Mouse (Mus musculus) limb, embryonic 13.5 days (tissue): ENCODE data around the gene Dnajc17. TPM values are rescaled to one million over a fixed set of nuclear protein-coding genes. Genes with fewer than 3 reads are reported as not detected.

Source experiments
- ATAC-seq: fragments of 200-750 bp; cut with Nextera tagmentation; 2 replicates; pipeline ENCODE4 v1.8.0; 2017; ENCODE audit warnings: low read depth, moderate number of reproducible peaks, moderate TSS enrichment; ENCODE audit not compliant: low FRiP score
- H3K27ac ChIP-seq: fragments of 300-500 bp; sonication (generic); 2 replicates; pipeline ENCODE4 v1.5.1; 2015; ENCODE audit warnings: inconsistent platforms, mild to moderate bottlenecking, moderate library complexity
- H3K27me3 ChIP-seq: fragments of 300-500 bp; sonication (generic); 2 replicates; pipeline ENCODE4 v1.6.1; 2015; ENCODE audit warnings: mild to moderate bottlenecking, inconsistent platforms
- H3K36me3 ChIP-seq: fragments of 300-500 bp; sonication (generic); 2 replicates; pipeline ENCODE4 v1.6.1; 2015; ENCODE audit warnings: inconsistent platforms, mild to moderate bottlenecking, moderate library complexity
- H3K4me1 ChIP-seq: fragments of 300-500 bp; sonication (generic); 2 replicates; pipeline ENCODE4 v1.6.1; 2015; ENCODE audit warnings: inconsistent platforms
- H3K4me2 ChIP-seq: fragments of 300-500 bp; sonication (generic); replicated peaks from 2 replicates; pipeline ENCODE4 v1.6.1; 2015; ENCODE audit warnings: inconsistent platforms, mild to moderate bottlenecking, moderate library complexity
- H3K4me3 ChIP-seq: fragments of 300-500 bp; sonication (generic); 2 replicates; pipeline ENCODE4 v1.5.1; 2015; ENCODE audit warnings: moderate library complexity, mild to moderate bottlenecking, inconsistent platforms
- H3K9ac ChIP-seq: fragments of 300-500 bp; sonication (generic); 2 replicates; pipeline ENCODE4 v1.6.1; 2015; ENCODE audit warnings: mild to moderate bottlenecking, inconsistent platforms
- H3K9me3 ChIP-seq: fragments of 300-500 bp; sonication (generic); 2 replicates; pipeline ENCODE4 v1.6.1; 2016; ENCODE audit warnings: inconsistent platforms
- WGBS: fragments of 180-500 bp; shearing (Covaris S2); methylation state at CpG from one replicate; pipeline ENCODE4 v1.1.7; 2015; 5-methylcytosine and 5-hydroxymethylcytosine counted together
- polyA plus RNA-seq: library from polyadenylated mRNA; unstranded; fragments of >200 nt; fragmentation: Nextera tagmentation; extraction: Ambion mirVana; gene quantifications from 2 replicates; pipeline ENCODE4 v1.2.1, GENCODE M21; 2015

Gene Dnajc17
- 23.1 and 25.4 TPM in 2 replicates for polyA plus RNA-seq

DNA sequence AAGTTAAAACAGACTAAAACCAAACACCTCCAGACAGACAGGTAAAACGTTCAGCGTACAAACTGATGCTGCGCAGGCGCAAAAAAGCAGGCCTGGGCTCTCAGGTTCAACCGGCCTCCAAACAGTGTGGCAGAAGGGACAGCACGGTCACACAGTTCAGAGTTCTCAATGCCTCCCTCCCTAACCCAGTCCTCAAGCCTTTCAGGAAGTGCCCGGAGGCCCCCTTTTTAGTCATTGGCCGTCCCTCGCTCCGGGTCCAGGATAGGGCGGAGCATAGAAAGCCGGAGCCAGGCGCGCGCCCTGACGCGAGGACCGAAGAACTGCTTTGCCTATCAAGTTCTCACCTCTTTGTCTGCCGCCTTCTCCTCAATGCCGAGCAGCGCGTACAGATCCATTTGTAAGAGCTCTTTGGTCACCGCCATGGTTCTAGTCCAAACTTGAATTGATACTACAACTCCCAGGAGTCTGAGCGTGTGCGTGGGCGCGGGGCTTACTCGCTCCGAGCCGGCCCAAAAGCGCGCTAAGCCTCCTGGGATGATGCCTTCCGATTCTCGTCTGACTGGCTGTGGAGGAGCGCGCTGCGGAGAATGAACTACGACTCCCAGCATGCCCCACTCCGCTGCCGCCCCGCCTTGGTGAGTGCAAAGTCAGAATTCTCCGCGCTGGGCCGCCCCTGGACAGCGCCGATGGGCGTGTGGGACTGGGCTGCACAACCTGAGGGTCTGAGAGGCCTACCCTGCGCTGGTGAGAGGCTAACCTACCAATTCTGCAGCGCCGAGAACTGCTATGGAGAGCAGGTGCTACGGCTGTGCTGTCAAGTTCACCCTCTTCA lies at the start of gene Dnajc17, which contains the start of gene Zfyve19:
Gene Dnajc17, minus strand, starts transcription at position 452 of the 832 bp plus-strand sequence.
Gene Zfyve19, plus strand, starts transcription at position 274 of the 832 bp plus-strand sequence.
- under 1% methylated on average over 51 of the region's 51 CpGs for WGBS
- peak; percentile 98 for ATAC-seq
- peak within 1 kb of the TSS; percentile 71 for H3K4me2 ChIP-seq
- peak within 1 kb of the TSS; percentile 91 for H3K27ac ChIP-seq
- no peaks in the 10 kb centered on the region for H3K27me3 ChIP-seq
- peaks cover 19% of the 10 kb centered on the region for H3K4me1 ChIP-seq
- peaks cover 33% of the 10 kb centered on the region for H3K36me3 ChIP-seq
- no peaks in the 10 kb centered on the region for H3K9me3 ChIP-seq
- H3K4me3 ChIP-seq, result peak within 1 kb of the TSS; percentile 76
- H3K9ac ChIP-seq, result peak within 1 kb of the TSS; percentile 81

DNA sequence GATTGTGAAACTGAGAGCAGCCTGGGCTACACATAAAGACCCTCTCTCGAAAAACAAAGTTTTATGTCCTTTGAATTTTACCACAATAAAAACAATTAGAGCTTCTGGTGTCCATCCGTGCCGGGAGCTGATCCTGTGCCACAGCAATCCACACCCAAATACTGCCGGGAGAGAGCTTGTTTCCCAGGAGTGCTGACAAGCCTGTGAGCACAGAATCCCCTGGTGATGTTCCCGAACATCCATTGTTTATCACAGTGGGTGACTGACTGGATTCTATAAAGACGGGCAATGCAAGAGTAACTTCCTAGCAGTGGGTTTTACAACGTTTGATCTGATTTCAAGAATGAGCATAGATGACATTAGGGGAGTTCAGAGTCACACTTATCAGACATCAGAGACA lies 46.4 kb upstream of the Dnajc17 start:
- no peak for ATAC-seq
- WGBS, result 23% methylated on average over 7 of the region's 7 CpGs
- Histone ChIP-seq H3K4me1 (no peaks in the 10 kb centered on the region), H3K9me3 (no peaks in the 10 kb centered on the region), H3K4me3 (no peak overlapping the region), H3K27me3 (peaks cover 21% of the 10 kb centered on the region), H3K36me3 (no peaks in the 10 kb centered on the region), H3K27ac (no peak overlapping the region), H3K4me2 (no peak overlapping the region), H3K9ac (no peak overlapping the region)

DNA sequence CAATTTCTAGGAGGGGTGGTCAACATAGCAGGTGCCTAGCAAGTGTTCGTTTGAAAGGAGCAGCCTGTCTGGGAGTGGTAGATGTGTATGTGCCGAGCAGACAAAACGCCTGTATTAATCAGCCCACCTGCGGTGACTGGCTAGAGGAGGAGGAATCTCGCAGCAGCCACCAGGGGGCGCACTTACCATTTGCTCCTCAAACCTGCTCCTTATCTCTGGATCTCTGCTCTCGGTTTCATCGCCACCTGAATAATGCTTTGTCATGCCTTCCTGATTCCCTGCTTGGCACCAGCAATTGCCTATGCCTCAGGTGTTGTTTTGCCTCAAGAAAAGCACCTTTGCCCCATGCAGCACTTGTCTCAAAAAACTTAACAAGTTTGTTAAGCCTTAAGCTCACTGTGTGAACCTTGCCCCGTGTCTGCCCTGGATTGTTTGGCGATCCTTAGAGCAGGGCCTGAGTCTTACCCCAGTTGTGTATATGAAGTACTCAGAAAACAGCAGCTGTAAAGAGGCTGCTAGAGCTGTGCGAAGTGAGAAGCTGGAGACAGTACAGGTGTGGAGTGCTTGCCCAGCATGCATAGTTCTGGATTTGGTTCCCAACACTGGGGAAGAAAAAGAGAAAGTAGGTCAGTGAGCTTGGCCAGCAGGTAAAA lies 42.4 kb upstream of the Dnajc17 start:
- Histone ChIP-seq H3K36me3 (no peaks in the 10 kb centered on the region), H3K9me3 (no peaks in the 10 kb centered on the region), H3K4me3 (no peak overlapping the region), H3K27ac (no peak overlapping the region), H3K27me3 (peaks cover 25% of the 10 kb centered on the region), H3K4me2 (peak overlapping the region; percentile 19), H3K4me1 (no peaks in the 10 kb centered on the region), H3K9ac (no peak overlapping the region)
- WGBS, result 15% methylated on average over 11 of the region's 11 CpGs
- ATAC-seq, result peak; percentile 69

DNA sequence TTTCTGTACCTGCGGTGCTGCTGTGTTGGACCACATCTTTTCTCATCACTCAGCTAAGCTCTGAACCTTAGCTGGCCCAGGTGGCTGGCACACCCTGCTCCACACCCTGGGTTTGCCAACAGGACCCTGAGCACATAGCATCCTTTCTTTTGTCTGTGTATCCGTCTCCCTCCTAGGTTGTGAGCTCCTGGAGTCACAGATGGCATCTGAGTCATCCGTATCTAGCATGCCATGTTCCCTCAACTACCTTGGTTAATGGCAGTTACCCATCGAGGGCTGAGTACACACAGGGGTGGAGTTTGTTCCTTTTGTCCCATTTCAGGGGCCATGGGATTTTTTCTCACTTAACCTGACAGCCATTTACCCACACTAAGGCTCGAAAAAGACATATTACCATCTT lies 41.8 kb upstream of the Dnajc17 start:
- Histone ChIP-seq H3K9me3 (no peaks in the 10 kb centered on the region), H3K4me1 (no peaks in the 10 kb centered on the region), H3K27me3 (peaks cover 22% of the 10 kb centered on the region), H3K4me2 (peak overlapping the region; percentile 19; the same call in 1 of the 2 replicates), H3K36me3 (no peaks in the 10 kb centered on the region), H3K27ac (no peak overlapping the region), H3K4me3 (no peak overlapping the region), H3K9ac (no peak overlapping the region)
- WGBS, result 62% methylated on average over 5 of the region's 5 CpGs
- no peak for ATAC-seq

DNA sequence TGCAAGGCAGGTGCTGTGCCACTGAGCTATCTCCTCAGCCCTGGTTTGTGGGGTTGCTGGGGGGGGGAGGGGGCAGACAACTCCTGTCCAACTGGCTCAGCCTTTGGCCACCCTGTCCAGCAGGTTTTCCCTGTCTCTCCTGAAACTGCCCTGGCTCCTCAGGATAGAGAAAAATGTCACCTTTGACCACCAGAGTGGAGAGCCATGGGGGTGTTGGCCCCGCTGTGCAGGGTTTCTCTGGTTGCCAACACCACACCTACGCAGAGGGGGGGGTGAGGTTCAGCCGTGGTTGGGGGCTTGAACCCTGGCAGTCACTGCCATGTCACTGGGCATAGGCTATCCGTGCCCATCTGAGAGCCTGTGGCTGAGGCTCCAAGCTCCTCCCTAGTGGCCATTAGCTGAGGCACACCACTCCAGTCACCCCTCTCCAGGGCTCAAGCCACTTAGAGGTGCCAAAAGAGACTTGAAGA lies 41.0 kb upstream of the Dnajc17 start:
- ATAC-seq, result no peak
- no peaks in the 10 kb centered on the region for H3K9me3 ChIP-seq
- WGBS, result 75% methylated on average over 4 of the region's 4 CpGs

DNA sequence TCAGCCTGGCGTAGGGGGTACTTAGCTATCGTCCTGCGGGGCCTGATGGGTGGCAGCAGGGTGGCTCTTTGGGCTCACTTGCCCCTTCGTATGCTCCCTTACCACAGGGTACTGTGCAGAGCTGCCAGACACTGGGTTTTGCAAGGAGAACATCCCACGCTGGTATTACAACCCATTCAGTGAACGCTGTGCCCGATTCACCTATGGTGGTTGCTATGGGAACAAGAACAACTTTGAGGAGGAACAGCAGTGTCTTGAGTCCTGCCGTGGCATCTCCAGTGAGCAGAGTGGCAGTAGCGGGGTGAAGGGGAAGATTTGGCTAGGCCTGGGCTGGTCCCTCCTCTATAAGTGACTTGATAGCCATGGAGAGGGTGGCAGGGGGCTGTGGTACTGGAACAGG lies 39.3 kb upstream of the Dnajc17 start:
- ATAC-seq, result no peak
- WGBS, result 86% methylated on average over 9 of the region's 9 CpGs
- no peak overlapping the region for H3K27ac ChIP-seq
- no peaks in the 10 kb centered on the region for H3K4me1 ChIP-seq
- H3K4me2 ChIP-seq, result no peak overlapping the region
- H3K9me3 ChIP-seq, result no peaks in the 10 kb centered on the region
- no peak overlapping the region for H3K4me3 ChIP-seq
- H3K27me3 ChIP-seq, result peaks cover 9% of the 10 kb centered on the region; the same call in 1 of the 2 replicates
- no peaks in the 10 kb centered on the region for H3K36me3 ChIP-seq
- H3K9ac ChIP-seq, result no peak overlapping the region

More for the DNA sequence above, 41.0 kb upstream of the Dnajc17 start:
- H3K36me3 ChIP-seq, result no peaks in the 10 kb centered on the region
- H3K4me2 ChIP-seq, result no peak overlapping the region
- H3K27me3 ChIP-seq, result peaks cover 15% of the 10 kb centered on the region
- no peak overlapping the region for H3K27ac ChIP-seq
- no peak overlapping the region for H3K4me3 ChIP-seq
- no peak overlapping the region for H3K9ac ChIP-seq
- H3K4me1 ChIP-seq, result no peaks in the 10 kb centered on the region

DNA sequence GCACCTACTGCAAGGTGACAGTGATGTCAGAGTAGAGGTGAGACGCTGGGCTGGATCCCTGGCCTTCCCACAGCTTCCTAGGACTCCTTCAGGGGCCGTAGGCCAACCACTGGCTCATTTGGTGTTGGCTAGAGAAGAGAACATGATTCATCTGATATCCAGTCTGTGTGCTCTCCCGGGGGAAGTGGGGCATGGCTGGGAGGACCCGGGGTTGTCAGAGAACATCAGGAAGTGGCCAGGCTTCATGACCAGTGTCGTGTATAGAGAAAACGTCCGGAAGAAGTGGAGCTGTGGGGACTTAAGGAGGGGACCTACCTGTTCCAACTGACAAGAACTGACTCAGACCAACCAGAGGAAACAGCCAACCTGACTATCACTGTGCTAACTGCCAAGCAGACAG lies 36.7 kb upstream of the Dnajc17 start:
- Histone ChIP-seq H3K9me3 (no peaks in the 10 kb centered on the region), H3K36me3 (no peaks in the 10 kb centered on the region), H3K4me3 (no peak overlapping the region), H3K27ac (no peak overlapping the region), H3K4me1 (no peaks in the 10 kb centered on the region), H3K9ac (no peak overlapping the region), H3K27me3 (peaks cover 15% of the 10 kb centered on the region), H3K4me2 (no peak overlapping the region)
- ATAC-seq, result no peak
- 85% methylated on average over 7 of the region's 7 CpGs for WGBS

DNA sequence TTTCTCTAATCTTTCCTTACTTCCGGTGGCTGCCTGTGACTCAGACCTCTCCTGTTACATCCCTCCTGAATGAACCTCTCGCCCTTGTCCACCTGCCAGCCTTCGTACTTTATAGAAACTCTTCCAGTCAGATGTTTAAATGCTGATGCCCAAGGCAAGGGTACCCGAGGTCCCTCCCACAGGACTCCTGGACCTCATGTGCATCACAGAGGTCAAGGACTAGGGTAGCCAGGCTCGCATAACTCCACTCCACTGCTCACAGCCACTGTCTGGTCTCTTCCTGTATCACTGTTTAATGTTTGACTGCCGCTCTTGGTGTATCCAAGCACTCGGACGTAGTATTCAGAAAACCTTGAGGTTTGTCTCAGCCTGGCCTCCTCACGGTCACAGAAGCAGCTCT lies 34.0 kb upstream of the Dnajc17 start:
- H3K27me3 ChIP-seq, result peaks cover 33% of the 10 kb centered on the region
- H3K4me3 ChIP-seq, result no peak overlapping the region
- no peak overlapping the region for H3K4me2 ChIP-seq
- no peak overlapping the region for H3K27ac ChIP-seq
- peaks cover 3% of the 10 kb centered on the region; the same call in 1 of the 2 replicates for H3K4me1 ChIP-seq
- H3K9ac ChIP-seq, result no peak overlapping the region
- ATAC-seq, result no peak
- H3K36me3 ChIP-seq, result no peaks in the 10 kb centered on the region
- WGBS, result 80% methylated on average over 9 of the region's 9 CpGs
- no peaks in the 10 kb centered on the region for H3K9me3 ChIP-seq

DNA sequence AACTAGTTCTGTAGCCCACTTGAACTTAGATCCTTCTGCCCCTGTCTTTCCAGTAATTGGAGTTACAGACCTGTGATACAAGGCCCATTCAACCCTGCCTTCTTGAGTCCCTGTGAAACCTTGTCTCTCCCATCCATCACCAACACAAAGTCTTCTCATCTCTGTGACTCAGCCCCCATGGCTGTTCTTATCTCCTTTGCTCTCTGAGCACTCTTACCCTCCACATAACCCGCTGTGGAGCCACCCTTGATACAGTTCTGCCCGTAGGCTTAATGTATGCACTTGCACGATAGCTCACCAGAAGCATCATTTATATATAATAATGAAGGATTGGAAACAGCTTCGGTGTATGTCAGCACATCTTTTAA lies 32.2 kb upstream of the Dnajc17 start:
- no peak for ATAC-seq
- no peak overlapping the region for H3K4me2 ChIP-seq
- H3K27me3 ChIP-seq, result peaks cover 50% of the 10 kb centered on the region
- no peak overlapping the region for H3K27ac ChIP-seq
- H3K9me3 ChIP-seq, result no peaks in the 10 kb centered on the region
- WGBS, result 90% methylated on average over 4 of the region's 4 CpGs
- H3K4me3 ChIP-seq, result no peak overlapping the region
- no peaks in the 10 kb centered on the region for H3K36me3 ChIP-seq
- H3K9ac ChIP-seq, result no peak overlapping the region
- peaks cover 12% of the 10 kb centered on the region for H3K4me1 ChIP-seq

DNA sequence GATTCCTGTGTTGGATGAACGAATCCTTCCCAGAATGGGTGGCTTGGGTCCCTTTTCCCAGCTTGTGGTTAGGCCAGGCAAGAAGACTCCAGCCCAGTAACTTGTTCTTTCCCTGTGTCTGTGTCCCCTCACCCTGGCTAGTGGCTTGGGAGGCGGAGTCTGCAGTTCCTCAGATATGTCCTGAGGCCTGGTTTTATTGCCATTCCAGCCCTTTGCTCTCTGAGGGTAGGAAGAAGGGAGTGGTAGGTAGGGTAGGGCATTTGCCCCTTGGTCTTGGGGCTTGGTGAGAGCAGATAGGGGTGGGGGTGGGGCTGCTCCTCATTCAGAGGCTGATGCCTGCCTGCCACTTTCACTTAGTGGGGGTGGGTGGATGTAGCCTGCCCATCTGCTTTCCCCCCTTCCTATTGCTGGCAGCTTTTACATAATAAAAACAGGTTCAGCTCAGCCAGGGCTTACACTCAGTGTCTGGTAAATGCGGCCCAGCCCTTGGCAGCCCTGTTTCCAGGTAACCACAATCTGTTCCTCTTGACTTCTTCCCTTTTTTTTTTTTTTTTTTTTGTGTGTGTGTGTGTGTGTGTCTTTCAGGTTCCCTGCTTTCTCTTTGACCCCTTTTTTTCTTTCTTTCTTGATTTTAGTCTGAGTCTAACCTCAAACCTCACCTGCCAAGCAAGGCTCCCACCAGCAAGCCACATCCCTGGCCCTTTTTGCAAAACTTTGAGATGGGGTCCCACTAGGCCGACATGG lies 31.7 kb upstream of the Dnajc17 start:
- peaks cover 56% of the 10 kb centered on the region for H3K27me3 ChIP-seq
- H3K4me1 ChIP-seq, result peaks cover 12% of the 10 kb centered on the region
- H3K4me3 ChIP-seq, result no peak overlapping the region
- no peak for ATAC-seq
- H3K36me3 ChIP-seq, result no peaks in the 10 kb centered on the region
- H3K4me2 ChIP-seq, result no peak overlapping the region
- 70% methylated on average over 4 of the region's 4 CpGs for WGBS
- H3K9ac ChIP-seq, result no peak overlapping the region
- H3K9me3 ChIP-seq, result no peaks in the 10 kb centered on the region
- H3K27ac ChIP-seq, result no peak overlapping the region

DNA sequence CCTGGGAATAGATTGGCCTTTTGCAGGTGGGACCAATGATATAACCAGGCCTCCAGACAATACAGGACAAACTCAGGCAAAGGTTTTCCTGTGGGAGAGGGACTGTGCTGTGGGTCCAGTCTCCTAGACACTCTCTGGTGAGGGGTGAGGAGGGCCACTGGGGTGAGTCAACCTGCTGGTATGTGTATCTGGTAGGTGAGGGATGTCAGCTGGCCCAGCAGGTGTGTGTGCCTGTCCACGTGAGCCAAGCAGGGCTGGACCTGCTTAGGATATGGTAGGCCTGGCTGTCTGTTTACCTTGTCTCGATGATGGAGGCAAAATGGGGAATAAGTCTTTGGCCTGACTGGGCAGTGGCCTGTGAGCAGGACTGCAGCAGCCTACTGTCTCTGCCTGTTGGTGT lies 30.1 kb upstream of the Dnajc17 start:
- ATAC-seq, result no peak
- WGBS, result 79% methylated on average over 2 of the region's 2 CpGs
- Histone ChIP-seq H3K4me1 (peaks cover 12% of the 10 kb centered on the region), H3K27ac (no peak overlapping the region), H3K9ac (no peak overlapping the region), H3K9me3 (no peaks in the 10 kb centered on the region), H3K4me2 (peak overlapping the region; percentile 88; the same call in 1 of the 2 replicates), H3K4me3 (peak overlapping the region; percentile 55; the same call in 1 of the 2 replicates), H3K36me3 (no peaks in the 10 kb centered on the region), H3K27me3 (peaks cover 71% of the 10 kb centered on the region)

DNA sequence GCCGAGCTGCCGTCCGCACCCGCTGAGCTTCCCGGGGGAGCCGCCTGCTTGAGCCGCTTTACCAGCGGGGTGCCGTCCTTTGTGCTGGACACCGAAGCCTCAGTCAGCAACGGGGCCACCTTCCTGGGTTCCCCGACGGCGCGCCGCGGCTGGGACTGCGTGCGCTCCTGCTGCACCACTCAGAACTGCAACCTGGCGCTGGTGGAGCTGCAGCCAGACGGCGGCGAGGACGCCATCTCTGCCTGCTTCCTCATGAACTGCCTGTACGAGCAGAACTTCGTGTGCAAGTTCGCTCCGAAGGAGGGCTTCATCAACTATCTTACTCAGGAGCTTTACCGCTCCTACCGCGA lies 29.3 kb upstream of the Dnajc17 start:
- 2% methylated on average over 31 of the region's 31 CpGs for WGBS
- Histone ChIP-seq H3K27ac (no peak overlapping the region), H3K9ac (peak overlapping the region; percentile 56), H3K36me3 (no peaks in the 10 kb centered on the region), H3K4me3 (peak overlapping the region; percentile 55), H3K9me3 (no peaks in the 10 kb centered on the region), H3K4me1 (peaks cover 12% of the 10 kb centered on the region), H3K27me3 (peaks cover 72% of the 10 kb centered on the region), H3K4me2 (peak overlapping the region; percentile 88)
- ATAC-seq, result no peak
